8 mouse cellular contexts compared by ENCODE assay signal in genomic region chr2:165857841-165858426, GRCm38 (mm10). TPM values are rescaled to one million over a fixed set of nuclear protein-coding genes. Genes with fewer than 3 reads are reported as not detected.
DNase-seq lines count a peak whose midpoint lies in the region; ATAC-seq and TF ChIP-seq lines count a peak whose summit lies in the region.

No protein-coding gene starts in this region.

- H3K4me3 ChIP-seq in hindbrain, postnatal 0 days (ENCODE audit: low read length) = no peak overlapping the region
- peak overlapping the region; percentile 9 for H3K4me3 ChIP-seq in liver, embryonic 13.5 days (replicated peaks)

- no peak for TF ChIP-seq CTCF in hindbrain, postnatal 0 days (IDR thresholded peaks at IDR 0.05; ENCODE audit: low read depth)

- peak overlapping the region; percentile 89 for H3K27ac ChIP-seq in hindbrain, postnatal 0 days
- peak overlapping the region; percentile 81 for H3K27ac ChIP-seq in liver, embryonic 13.5 days

- H3K9me3 ChIP-seq in hindbrain, postnatal 0 days (ENCODE audit: low read length) = no peaks in the 10 kb centered on the region
- H3K9me3 ChIP-seq in liver, embryonic 13.5 days (replicated peaks) = no peaks in the 10 kb centered on the region

- WGBS in hindbrain, postnatal 0 days = 2% methylated on average over 22 of the region's 22 CpGs
- 20% methylated on average over 22 of the region's 22 CpGs for WGBS in liver, embryonic 13.5 days (ENCODE audit: insufficient replicate concordance)

- peak; percentile 59 for DNase-seq in ovary, postnatal 36 days (ENCODE audit: low spot score)
- no peak for DNase-seq in ovary, postnatal 14 days (ENCODE audit: low spot score)
- DNase-seq in cerebellum, adult 9-10 months = peak; percentile 69
- DNase-seq in gastrocnemius, postnatal 10 days = peak; percentile 59
- DNase-seq in hindbrain, postnatal 0 days (ENCODE audit: low spot score) = peak; percentile 66
- DNase-seq in liver, embryonic 13.5 days = no peak
- DNase-seq in neural tube, embryonic 10.5 days (ENCODE audit: extremely low spot score, low spot score) = peak; percentile 60
- no peak for DNase-seq in natural killer cell, adult 2 months (ENCODE audit: low spot score in 2 of 2)

- H3K9ac ChIP-seq in hindbrain, postnatal 0 days (replicated peaks; ENCODE audit: low read length) = peak overlapping the region; percentile 44
- peak overlapping the region; percentile 49 for H3K9ac ChIP-seq in liver, embryonic 13.5 days

- H3K27me3 ChIP-seq in hindbrain, postnatal 0 days (ENCODE audit: insufficient read depth, low read length) = no peaks in the 10 kb centered on the region
- no peaks in the 10 kb centered on the region for H3K27me3 ChIP-seq in liver, embryonic 13.5 days

- H3K36me3 ChIP-seq in hindbrain, postnatal 0 days (ENCODE audit: insufficient read depth, low read length) = no peaks in the 10 kb centered on the region
- peaks cover 47% of the 10 kb centered on the region for H3K36me3 ChIP-seq in liver, embryonic 13.5 days

- peaks cover 51% of the 10 kb centered on the region for H3K4me1 ChIP-seq in hindbrain, postnatal 0 days (ENCODE audit: insufficient read depth, low read length)
- peaks cover 99% of the 10 kb centered on the region for H3K4me1 ChIP-seq in liver, embryonic 13.5 days (replicated peaks)

- peak; percentile 35; the same call in 1 of the 2 replicates for ATAC-seq in hindbrain, postnatal 0 days
- ATAC-seq in liver, embryonic 13.5 days (ENCODE audit: low read depth) = 0 out of 2 replicates have a peak, but pooled peaks have one; percentile 2

- H3K4me2 ChIP-seq in hindbrain, postnatal 0 days (ENCODE audit: low read depth, low read length) = peak overlapping the region; percentile 16
- H3K4me2 ChIP-seq in liver, embryonic 13.5 days = peak overlapping the region; percentile 52

RNA-seq across cellular contexts. Expression of gene Zmynd8, which starts 40.9 kb away (rescaled TPM):
- total RNA-seq in gastrocnemius, postnatal 10 days (2021) = 10 to 100 TPM; 29.6 to 30.4 TPM
- 46.6 and 46.8 TPM in 2 replicates for total RNA-seq in hindbrain, postnatal 0 days (2014; rRNA removed)
- 53.0 and 56.9 TPM in 2 replicates for polyA plus RNA-seq in hindbrain, postnatal 0 days (2015; fragmentation: Nextera tagmentation; extraction: Ambion mirVana)
- polyA plus RNA-seq in liver, embryonic 13.5 days (2015; fragmentation: Nextera tagmentation; extraction: Ambion mirVana) = 26.5 and 28.3 TPM in 2 replicates

Comparison
In these comparisons a context has a peak if more than half of its experiments do, and no peak if none do; other contexts are left out.
1. DNase-seq: peak in ovary, postnatal 36 days (single experiment), cerebellum, adult 9-10 months (single experiment), gastrocnemius, postnatal 10 days (single experiment), hindbrain, postnatal 0 days (single experiment) and neural tube, embryonic 10.5 days (single experiment); none in ovary, postnatal 14 days (single experiment), liver, embryonic 13.5 days (single experiment) and natural killer cell, adult 2 months (0 of 2).